Mouse (Mus musculus) stomach, embryonic 14.5 days (tissue): Measurements from ENCODE around the gene Rasgrf1. TPM values are rescaled to one million over a fixed set of nuclear protein-coding genes. Genes with fewer than 3 reads are reported as not detected.

Experiments used
- ATAC-seq: fragments of 200-750 bp; cut with Nextera tagmentation; 2 replicates; pipeline ENCODE4 v1.8.0; 2017; ENCODE audit warnings: low read depth, moderate TSS enrichment; ENCODE audit not compliant: insufficient number of reproducible peaks, insufficient read depth, low FRiP score
- H3K27ac ChIP-seq: fragments of 300-500 bp; sonication (generic); 2 replicates; pipeline ENCODE4 v1.5.1; 2014; ENCODE audit warnings: mild to moderate bottlenecking, low read length, moderate library complexity, mixed read lengths
- H3K27me3 ChIP-seq: fragments of 300-500 bp; sonication (generic); 2 replicates; pipeline ENCODE4 v1.6.1; 2014; ENCODE audit warnings: low read length, control low read depth, mixed read lengths; ENCODE audit not compliant: control insufficient read depth, insufficient read depth
- H3K36me3 ChIP-seq: fragments of 300-500 bp; sonication (generic); 2 replicates; pipeline ENCODE4 v1.6.1; 2014; ENCODE audit warnings: mild to moderate bottlenecking, control low read depth, low read length, moderate library complexity, mixed read lengths; ENCODE audit not compliant: control insufficient read depth, insufficient read depth
- H3K4me1 ChIP-seq: fragments of 300-500 bp; sonication (generic); 2 replicates; pipeline ENCODE4 v1.6.1; 2014; ENCODE audit warnings: low read length, control low read depth, mixed read lengths; ENCODE audit not compliant: control insufficient read depth, insufficient read depth
- H3K4me2 ChIP-seq: fragments of 300-500 bp; sonication (generic); replicated peaks from 2 replicates; pipeline ENCODE4 v1.6.1; 2014; ENCODE audit warnings: low read depth, low read length, control low read depth
- H3K4me3 ChIP-seq: fragments of 300-500 bp; sonication (generic); 2 replicates; pipeline ENCODE4 v1.5.1; 2014; ENCODE audit warnings: low read depth, low read length, control low read depth
- H3K9ac ChIP-seq: fragments of 300-500 bp; sonication (generic); replicated peaks from 2 replicates; pipeline ENCODE4 v1.6.1; 2014; ENCODE audit warnings: low read depth, mild to moderate bottlenecking, control low read depth, low read length, moderate library complexity, mixed read lengths
- H3K9me3 ChIP-seq: fragments of 300-500 bp; sonication (generic); 2 replicates; pipeline ENCODE4 v1.6.1; 2016; ENCODE audit warnings: low read depth, low read length, control low read depth; ENCODE audit not compliant: control insufficient read depth
- WGBS: fragments of 180-500 bp; shearing (Covaris S2); extraction: QIAGEN DNeasy Blood & Tissue Kit; methylation state at CpG from one replicate; pipeline ENCODE4 v1.1.7; 2014; 5-methylcytosine and 5-hydroxymethylcytosine counted together
- polyA plus RNA-seq: library from polyadenylated mRNA; unstranded; fragments of >200 nt; fragmentation: Nextera tagmentation; extraction: Ambion mirVana; gene quantifications from 2 replicates; pipeline ENCODE4 v1.2.1, GENCODE M21; 2014

Gene Rasgrf1
- polyA plus RNA-seq, 1 experiment from 2014 or later: 0.46 TPM

DNA sequence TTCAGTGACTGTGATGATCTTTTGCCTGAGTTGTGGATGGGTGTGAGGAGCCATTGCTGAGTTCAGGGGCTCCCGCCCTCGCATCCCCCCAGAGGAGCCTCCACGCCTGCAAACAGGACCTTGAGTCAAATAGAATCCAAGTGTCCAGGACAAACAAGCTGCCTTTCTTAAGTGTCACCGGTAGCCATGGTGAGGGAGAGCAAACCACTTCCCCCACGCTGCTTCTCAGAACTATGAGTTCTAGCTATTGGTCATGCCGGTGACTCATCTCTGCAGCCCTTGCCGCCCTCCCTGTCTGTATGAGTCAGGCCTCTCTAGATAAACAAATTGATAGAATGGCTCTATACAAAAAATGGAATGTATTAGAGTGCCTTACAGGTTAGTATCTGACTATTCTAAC, 35.3 kb upstream of the Rasgrf1 start:
- H3K9me3 ChIP-seq: no peaks in the 10 kb centered on the region; the same call in 1 of the 2 replicates
- no peaks in the 10 kb centered on the region for H3K4me1 ChIP-seq
- no peak overlapping the region for H3K9ac ChIP-seq
- no peak overlapping the region for H3K4me3 ChIP-seq
- H3K4me2 ChIP-seq: no peak overlapping the region
- H3K27me3 ChIP-seq: peaks cover 22% of the 10 kb centered on the region
- no peak for ATAC-seq
- 42% methylated on average over 7 of the region's 7 CpGs for WGBS
- no peak overlapping the region for H3K27ac ChIP-seq
- H3K36me3 ChIP-seq: no peaks in the 10 kb centered on the region

DNA sequence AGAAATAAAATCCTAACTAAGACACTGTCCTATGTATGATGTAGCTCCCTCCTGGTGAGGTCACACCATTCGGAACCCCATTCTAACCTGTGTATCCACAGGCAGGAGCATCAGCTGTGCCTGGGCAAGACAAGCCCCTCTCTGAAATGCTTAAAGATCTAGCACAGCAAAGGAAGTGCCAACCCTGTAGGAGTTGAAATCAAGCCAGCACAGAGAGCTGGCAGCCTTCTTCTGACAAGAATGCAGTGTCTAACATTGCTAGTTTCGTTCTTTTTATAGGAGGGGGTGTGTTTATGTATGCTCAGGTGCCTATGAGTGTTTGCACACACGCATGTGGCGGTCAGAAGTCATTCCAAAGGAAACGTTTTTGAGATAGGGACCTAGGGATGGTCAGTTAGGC, 34.2 kb upstream of the Rasgrf1 start:
- Histone ChIP-seq H3K27ac (no peak overlapping the region), H3K4me2 (no peak overlapping the region), H3K9me3 (no peaks in the 10 kb centered on the region; the same call in 1 of the 2 replicates), H3K27me3 (peaks cover 24% of the 10 kb centered on the region), H3K9ac (no peak overlapping the region), H3K4me3 (no peak overlapping the region), H3K36me3 (no peaks in the 10 kb centered on the region), H3K4me1 (no peaks in the 10 kb centered on the region)
- ATAC-seq: no peak
- 52% methylated on average over 5 of the region's 5 CpGs for WGBS

DNA sequence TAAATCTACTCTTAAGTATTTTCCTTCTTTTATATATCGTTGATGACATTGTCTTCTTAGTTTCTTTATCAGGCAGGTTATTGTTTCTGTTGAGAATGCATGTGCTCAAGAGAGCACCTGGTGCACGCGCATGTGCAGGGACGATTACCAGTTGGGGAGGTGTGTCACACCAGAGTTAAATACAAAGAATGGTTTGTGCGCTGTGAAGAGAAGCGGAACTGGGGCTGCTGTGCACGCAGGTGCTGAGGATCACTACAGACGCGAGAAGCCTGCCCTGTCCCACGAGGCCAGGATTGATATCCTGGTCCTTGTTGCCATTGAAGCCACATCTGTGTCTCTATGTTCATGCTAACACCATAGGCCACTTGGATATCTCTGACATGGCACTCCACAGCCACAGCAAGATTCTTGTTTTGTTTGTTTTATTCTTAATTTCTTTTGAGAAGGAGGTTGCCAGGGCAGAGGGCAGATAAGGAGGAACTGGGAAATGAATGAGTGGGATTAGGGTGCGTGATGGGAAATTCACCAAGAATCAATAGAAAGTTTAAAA, 31.2 kb upstream of the Rasgrf1 start:
- Histone ChIP-seq H3K9me3 (no peaks in the 10 kb centered on the region; the same call in 1 of the 2 replicates), H3K27ac (no peak overlapping the region), H3K36me3 (no peaks in the 10 kb centered on the region), H3K4me3 (no peak overlapping the region), H3K9ac (no peak overlapping the region), H3K4me1 (no peaks in the 10 kb centered on the region), H3K4me2 (no peak overlapping the region), H3K27me3 (peaks cover 31% of the 10 kb centered on the region)
- ATAC-seq: no peak
- 58% methylated on average over 11 of the region's 11 CpGs for WGBS

DNA sequence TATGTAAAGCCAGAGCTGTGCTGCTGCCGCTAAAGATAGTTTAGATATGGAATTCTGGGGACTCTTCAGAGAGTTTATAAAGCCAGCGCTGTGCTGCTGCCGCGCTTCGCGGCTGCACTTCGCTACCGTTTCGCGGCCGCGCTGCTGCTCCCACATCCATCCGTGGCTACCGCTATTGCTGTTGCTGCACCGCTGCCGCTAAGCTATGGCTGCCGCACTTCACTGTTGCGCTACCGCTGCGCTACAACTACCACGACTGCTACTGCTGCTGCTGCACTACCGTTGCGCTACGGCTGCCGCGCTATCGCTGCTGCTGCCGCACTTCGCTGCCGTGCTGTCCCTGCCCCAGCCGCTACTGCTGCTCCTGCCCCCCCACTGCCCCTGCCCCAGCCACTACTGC, 30.1 kb upstream of the Rasgrf1 start:
- Histone ChIP-seq H3K4me1 (no peaks in the 10 kb centered on the region), H3K9me3 (no peaks in the 10 kb centered on the region; the same call in 1 of the 2 replicates), H3K4me2 (no peak overlapping the region), H3K27me3 (peaks cover 22% of the 10 kb centered on the region), H3K9ac (no peak overlapping the region), H3K36me3 (no peaks in the 10 kb centered on the region), H3K4me3 (no peak overlapping the region), H3K27ac (no peak overlapping the region)
- ATAC-seq: no peak
- 50% methylated on average over 31 of the region's 31 CpGs for WGBS

DNA sequence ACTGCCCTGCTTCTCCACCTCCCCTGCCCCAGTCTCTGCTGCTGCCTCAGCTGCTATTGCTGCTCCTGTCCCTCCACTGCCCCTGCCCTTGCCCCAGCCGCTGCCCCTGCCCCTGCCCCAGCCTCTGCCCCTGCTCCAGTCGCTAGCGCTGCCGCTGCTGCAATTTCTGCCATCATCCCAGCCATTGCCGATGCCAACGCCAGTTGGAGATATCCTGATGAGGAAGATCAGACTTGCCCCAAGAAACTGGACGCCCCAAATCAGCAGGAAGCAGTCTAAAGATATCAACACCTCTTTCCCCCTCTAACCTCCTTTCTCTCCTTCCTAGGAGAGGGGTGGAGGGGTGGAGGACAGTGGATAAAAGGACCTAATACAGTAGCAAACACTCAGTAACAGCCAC, 28.2 kb upstream of the Rasgrf1 start:
- no peaks in the 10 kb centered on the region for H3K36me3 ChIP-seq
- ATAC-seq: no peak
- H3K9me3 ChIP-seq: no peaks in the 10 kb centered on the region; the same call in 1 of the 2 replicates
- peaks cover 18% of the 10 kb centered on the region; the same call in 1 of the 2 replicates for H3K27me3 ChIP-seq
- H3K4me3 ChIP-seq: no peak overlapping the region
- H3K9ac ChIP-seq: no peak overlapping the region
- H3K27ac ChIP-seq: no peak overlapping the region
- H3K4me1 ChIP-seq: no peaks in the 10 kb centered on the region
- WGBS: 56% methylated on average over 7 of the region's 7 CpGs
- H3K4me2 ChIP-seq: no peak overlapping the region

DNA sequence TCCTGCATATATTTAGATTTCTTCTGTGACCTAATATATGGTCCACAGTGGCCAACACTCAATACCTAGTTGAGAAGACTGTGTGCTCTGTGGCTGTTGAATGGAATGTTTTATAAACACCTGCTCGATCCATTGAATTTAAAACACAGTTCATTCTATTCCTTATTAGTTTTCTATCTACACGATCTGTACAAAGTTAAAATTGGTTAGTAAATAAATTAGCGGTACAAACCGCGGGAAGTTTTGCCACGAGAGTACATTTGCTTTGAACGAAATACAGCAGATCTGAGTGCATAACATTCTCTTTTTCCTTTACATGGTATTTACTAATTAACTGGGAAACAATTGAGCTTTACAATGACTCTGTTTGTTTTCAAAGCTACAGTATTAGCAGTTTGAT, 27.1 kb upstream of the Rasgrf1 start:
- Histone ChIP-seq H3K4me1 (no peaks in the 10 kb centered on the region), H3K27ac (no peak overlapping the region), H3K9ac (no peak overlapping the region), H3K9me3 (no peaks in the 10 kb centered on the region; the same call in 1 of the 2 replicates), H3K27me3 (peaks cover 18% of the 10 kb centered on the region; the same call in 1 of the 2 replicates), H3K4me2 (no peak overlapping the region), H3K4me3 (no peak overlapping the region), H3K36me3 (no peaks in the 10 kb centered on the region)
- no peak for ATAC-seq
- WGBS: 46% methylated on average over 7 of the region's 7 CpGs

DNA sequence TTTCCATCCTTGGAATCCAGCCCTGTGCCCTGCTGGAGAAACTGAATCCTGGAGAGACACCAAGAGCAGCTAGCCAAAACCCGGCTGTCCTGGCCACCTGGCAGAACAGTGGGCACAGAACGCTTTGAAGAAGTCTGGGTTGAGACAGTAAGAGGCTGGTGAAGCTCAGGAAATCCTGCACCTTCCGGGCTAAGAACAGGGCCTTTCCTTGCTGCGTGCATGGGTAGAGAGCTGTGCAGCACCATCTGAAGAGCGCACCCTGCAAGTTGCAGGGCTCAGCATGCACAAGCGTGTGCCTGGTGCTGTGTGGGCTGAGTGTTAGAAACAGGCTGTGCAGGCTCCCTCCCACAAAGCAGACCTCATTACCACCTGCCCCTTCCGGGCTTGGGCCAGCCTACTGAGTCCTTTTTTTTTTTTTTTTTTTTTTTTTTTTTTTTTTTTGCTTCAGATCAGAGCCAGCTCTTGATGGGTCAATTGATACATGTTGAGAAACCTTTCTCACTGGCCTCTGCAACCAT, 23.9 kb upstream of the Rasgrf1 start:
- H3K9me3 ChIP-seq: no peaks in the 10 kb centered on the region
- 37% methylated on average over 7 of the region's 7 CpGs for WGBS
- no peak overlapping the region for H3K4me2 ChIP-seq
- peaks cover 15% of the 10 kb centered on the region; the same call in 1 of the 2 replicates for H3K27me3 ChIP-seq
- H3K9ac ChIP-seq: no peak overlapping the region
- no peak overlapping the region for H3K4me3 ChIP-seq
- no peak overlapping the region for H3K27ac ChIP-seq
- ATAC-seq: no peak
- H3K36me3 ChIP-seq: no peaks in the 10 kb centered on the region
- H3K4me1 ChIP-seq: no peaks in the 10 kb centered on the region

DNA sequence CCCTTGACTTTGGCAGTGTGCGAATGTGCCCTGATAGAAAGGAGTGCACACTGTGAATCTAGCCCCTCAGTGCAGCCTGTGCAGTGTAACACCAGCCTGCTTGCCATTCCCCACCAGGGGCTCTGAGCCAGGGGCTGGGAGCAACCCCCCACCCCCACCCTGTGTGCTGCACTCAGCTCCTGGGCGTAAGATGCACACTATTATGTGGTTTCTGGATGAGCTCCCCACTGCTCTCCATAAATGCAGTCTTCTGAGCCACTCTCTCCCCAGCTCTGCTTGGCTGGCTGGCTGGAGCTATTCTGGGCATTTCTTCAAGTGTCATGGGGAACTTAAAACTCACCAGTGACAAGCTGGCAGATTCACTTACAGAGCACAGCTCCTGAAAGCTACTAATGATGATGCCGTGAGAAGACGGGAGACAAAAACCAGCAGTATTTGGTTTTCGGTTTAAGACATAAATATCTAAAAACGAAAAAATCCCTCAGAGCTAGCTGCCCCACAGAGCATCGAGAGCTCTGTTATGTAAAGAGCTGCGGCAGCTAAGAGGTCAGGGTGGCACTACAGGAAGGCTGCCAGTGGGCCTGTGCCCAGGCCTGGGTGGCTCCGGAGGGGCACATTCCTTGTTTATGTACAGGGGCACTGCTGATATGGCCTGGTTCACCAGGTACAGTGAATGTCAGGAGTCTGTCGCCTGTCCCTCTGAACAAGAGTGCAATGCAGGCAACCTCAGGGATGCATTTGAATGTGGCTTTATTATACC, 18.0 kb upstream of the Rasgrf1 start:
- ATAC-seq: no peak

More for the DNA sequence above, 18.0 kb upstream of the Rasgrf1 start:
- Histone ChIP-seq H3K4me2 (no peak overlapping the region), H3K9me3 (no peaks in the 10 kb centered on the region), H3K4me3 (no peak overlapping the region), H3K9ac (no peak overlapping the region), H3K27ac (no peak overlapping the region), H3K27me3 (no peaks in the 10 kb centered on the region), H3K36me3 (no peaks in the 10 kb centered on the region), H3K4me1 (no peaks in the 10 kb centered on the region)
- 69% methylated on average over 10 of the region's 10 CpGs for WGBS
